Mouse (Mus musculus) liver, adult (tissue): ENCODE measurements at regions not wholly inside any gene's neighbourhood (a gene's known extent, or its start where the extent isn't known, plus 50 kb on each side); places are given as distances from the start of the nearest gene placed in this dataset.

Experiments
- GATA4 ChIP-seq: IDR thresholded peaks from 2 replicates; pipeline ENCODE4 v1.6.1; 2014; ENCODE audit warnings: mild to moderate bottlenecking, low read length; ENCODE audit not compliant: insufficient replicate concordance

GRCm38 (mm10) chr7:73618758-73619416, 77.3 kb upstream of the Chd2 start:
- TF ChIP-seq GATA4, result no peak

DNA sequence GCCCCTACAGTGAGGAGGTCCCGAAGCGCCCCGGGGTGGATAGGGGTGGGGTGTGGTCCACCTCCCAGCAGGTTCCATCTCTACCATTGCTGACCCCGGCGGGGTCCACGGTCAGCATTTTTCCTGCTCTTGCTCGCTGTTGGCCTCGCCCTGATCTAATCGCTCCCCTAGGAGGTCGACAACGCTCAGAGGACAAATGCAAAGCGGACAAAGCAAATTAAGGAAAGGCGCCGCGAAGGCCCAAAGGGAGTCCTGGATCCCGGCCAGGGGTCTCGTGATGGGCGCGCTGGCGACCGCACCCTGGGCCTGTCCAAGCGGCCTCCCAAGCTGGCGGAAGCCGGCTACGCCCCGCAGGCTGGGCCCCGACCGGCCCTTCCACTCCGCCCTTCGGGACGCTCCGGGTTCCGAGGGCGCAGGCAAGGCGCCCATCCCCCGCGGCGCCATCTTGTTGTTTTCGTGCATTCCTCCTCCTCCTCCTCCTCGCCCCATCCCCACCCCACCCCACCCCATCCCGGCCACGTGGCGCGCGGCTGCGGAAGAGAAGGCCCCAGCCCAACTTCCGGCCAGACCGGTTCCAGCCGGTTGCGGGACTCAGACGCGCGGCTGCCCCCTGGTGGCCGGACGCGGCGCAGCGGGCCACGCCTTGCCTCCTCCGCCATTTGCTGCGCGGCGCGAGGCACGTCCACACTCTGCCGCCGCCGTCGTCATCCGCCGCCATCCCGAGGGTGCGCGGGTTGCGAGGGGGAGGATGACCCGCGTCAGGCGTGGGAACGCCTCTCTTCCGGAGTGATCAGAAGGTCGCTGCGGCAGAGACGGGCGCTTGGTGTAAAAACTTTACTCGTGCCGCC, 76.5 kb upstream of the Chd2 start:
- TF ChIP-seq GATA4, result no peak

GRCm38 (mm10) chr7:73616971-73617906, 75.6 kb upstream of the Chd2 start:
- no peak for TF ChIP-seq GATA4

- TF ChIP-seq GATA4, result no peak
Measured at GRCm38 (mm10) chr7:73616015-73616414, 74.4 kb upstream of the Chd2 start.

- TF ChIP-seq GATA4, result no peak
Measured at GRCm38 (mm10) chr7:73614840-73615555, 73.4 kb upstream of the Chd2 start.

DNA sequence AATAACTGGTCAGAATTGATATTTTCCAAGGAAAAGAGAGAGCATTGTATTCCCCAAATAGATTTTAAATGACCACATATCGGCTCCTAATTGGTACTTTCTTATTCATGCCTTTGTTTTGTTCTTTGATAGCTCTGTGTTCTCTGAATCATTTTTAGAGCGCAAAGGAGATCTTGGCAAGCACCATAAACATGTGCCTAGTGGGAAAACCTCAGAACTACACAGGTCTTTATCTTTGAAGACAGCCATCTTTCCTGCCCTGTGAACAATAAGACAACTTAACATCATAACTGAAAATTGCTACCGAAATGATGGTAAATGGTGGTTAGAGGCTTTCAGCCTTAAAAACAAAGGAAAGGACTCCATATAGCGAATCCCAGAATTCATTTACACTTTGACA, 72.7 kb upstream of the Chd2 start:
- no peak for TF ChIP-seq GATA4

DNA sequence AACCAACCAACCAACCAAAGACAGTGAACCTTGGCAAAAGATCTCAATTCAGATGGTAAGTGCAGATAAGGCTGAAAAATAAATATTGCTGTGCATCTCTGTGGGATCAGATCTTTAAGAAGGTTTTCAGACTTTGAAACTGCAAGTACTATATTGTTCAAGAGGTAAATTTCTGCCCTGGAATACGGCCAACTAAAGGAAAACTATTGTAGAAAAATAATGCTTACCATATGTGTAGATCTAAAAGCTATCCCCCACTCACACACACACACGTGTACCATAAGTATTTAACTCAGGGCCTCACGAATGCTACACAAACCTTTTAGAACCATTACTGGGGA, 71.1 kb upstream of the Chd2 start:
- TF ChIP-seq GATA4, result 0 out of 2 replicates have a peak, but pooled peaks have one; percentile 8

DNA sequence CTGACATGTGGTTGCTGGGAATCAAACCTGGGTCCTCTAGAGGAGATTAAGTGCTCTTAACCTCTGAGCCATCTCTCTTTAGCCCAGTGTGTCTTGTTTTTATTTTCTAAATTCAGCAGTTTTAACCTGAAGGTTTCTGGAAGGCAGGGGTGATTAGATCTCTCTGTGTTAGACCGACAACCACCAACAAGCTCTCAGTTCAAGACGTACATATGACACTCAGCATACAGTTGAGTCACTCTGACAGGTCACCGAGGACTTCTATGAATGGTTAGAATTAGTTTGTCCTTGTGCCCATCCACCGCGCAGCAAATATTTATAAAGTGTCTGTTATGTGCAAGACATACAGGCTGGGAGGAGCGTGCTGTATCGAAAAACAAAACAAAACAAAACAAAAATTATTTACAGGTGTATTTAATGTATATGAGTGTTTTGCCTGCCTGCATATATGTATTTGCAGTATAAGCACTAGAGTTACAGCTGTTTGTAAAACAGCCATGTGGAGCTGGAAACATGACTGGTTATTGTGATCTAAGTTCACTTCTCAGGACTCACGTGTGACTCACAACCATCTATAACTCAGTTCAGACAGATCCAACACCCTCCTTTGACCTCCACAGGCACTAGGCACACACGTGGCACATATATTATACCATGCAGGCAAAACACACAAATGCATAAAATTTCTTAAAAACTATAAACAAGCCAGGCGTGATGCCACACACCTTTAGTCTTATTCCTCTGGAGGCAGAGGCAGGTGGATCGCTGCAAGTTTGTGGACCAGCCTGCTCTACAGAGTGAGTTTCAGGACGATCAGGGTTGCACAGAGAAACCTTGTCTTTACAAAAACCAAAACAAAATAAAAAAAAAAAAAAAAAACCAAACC, 70.5 kb upstream of the Chd2 start:
- no peak for TF ChIP-seq GATA4

DNA sequence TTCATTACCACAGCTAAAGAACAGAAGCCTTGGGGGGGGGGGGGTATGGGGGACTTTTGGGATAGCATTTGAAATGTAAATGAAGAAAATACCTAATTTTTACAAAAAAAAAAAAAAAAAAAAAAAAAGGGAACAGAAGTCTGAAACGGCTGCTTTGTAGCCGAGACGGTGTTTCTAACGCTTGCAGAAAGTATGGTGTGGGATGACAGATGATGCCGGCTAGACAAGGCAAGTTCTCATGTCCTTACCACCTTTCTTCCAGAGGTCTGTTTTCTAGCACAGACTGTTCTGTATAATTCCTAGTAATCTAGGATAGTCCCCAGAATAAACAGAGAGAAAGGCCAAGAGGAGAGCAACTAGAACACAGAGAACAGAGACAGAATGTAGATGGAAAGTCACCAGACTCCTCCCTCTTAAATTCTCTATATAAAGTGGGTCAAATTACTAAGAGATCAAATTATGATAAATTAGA, 67.2 kb upstream of the Chd2 start:
- no peak for TF ChIP-seq GATA4

GRCm38 (mm10) chr7:73608070-73608803, 66.6 kb upstream of the Chd2 start:
- TF ChIP-seq GATA4, result no peak

GRCm38 (mm10) chr7:73607450-73608005, 65.9 kb upstream of the Chd2 start:
- TF ChIP-seq GATA4, result no peak

GRCm38 (mm10) chr7:73606677-73607449, 65.2 kb upstream of the Chd2 start:
- TF ChIP-seq GATA4, result no peak
